Mouse (Mus musculus) naive thymus-derived CD4-positive, alpha-beta T cell, adult 2 months (primary cell): ENCODE data around the gene Npnt.

Source experiments
- DNase-seq: peaks from one replicate; pipeline ENCODE4 v3.0.0-alpha.2; 2011; ENCODE audit warnings: low read depth

The Npnt gene

DNA sequence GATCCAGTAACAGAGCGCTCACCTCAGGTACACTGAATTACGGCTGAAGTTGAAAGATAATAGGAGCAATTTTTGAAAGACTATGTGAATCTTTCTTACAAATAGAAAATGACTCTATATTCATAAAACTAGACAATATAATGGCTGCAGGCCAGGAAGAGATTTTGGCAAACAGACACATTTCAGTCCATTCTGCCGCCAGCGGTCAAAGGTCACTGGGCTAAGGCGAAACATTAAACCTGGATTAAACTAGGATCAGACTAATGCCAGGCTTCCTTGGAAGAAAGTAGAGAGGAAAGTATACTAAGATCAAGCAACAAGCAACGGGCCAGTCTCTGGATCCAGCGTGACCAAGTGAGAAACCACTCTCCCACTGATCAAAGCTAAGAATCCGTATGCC, 11.1 kb downstream of the Npnt start:
- no peak for DNase-seq

DNA sequence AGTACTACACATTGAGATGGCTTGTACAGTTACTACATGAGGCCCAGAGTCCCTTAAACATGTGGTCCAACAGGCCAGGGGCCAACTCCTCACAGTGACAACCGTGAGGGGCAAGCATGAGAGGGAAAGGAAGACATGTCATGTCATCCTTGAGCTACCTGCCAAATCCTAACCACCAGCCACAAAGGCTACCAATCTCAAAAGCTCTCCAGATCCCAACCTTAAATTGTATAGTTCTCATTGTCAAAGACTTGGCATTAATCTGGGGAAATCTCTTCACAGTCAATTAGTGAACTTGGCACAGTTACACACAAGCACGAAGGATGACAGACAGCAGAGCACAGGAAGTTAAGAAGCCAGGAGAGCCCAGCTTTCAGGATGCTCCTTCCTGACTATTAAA, 15.4 kb downstream of the Npnt start:
- DNase-seq: no peak

DNA sequence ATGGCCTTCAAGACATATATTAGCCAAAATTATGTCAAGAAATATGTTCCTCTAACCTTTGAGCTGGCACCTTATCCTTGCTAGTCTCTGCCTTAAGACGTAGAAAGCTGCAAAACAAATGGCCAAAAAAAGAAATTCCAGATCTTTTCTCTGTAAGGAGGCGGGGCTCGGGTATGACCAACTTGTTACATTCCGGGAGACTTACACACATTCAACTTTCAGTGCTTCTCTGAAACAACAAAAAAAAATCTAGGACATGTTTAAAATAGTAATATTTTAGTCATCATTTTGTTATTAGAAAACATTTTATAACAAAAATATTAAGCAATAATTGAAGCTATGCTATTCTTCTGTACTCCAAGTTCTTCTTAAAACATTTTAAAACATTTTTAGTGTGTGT, 18.6 kb downstream of the Npnt start:
- DNase-seq: no peak

- DNase-seq: no peak
Measured at GRCm38 (mm10) chr3:132929866-132930265, 20.2 kb downstream of the Npnt start.

DNA sequence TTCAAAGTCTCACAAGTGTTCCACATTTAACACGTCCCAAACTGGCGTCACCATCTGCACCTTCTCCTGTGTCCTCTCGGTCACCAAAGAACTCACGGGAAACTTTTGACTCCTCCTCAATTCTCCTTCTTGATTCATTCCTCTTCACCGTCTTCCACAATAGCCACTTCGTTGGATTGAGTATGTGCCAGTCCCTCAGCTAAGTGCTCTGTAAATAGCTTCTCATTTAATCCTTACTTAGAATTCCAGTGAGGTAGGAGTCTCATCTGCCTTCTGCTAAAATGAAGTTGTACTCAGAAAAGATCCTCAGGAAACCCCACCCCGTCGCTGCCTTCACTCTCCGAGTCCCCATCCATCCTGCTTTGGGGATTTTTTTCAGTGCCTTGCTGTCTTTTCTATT, 21.9 kb downstream of the Npnt start:
- DNase-seq: no peak

- DNase-seq: no peak
Measured at GRCm38 (mm10) chr3:132919798-132920197, 30.3 kb downstream of the Npnt start.

DNA sequence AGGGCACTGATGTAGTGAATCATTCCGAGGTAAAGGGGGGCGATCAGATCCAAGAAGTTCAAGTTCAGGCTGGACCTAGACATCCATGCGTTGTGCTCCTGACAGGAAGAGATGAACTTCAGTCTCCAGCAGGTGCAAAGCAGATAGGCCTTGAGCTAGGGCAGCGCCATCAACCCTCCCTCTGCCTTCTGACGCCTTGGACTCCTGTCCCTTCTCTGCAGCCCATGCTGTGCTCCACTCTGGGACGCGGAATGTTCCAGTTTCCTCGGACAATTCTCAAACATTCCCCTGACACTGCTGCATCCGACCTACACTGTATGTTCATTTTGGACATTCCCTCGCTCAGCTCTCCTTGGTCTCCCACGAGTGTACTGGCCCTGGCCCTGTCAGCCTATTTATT, 30.9 kb downstream of the Npnt start:
- no peak for DNase-seq

DNA sequence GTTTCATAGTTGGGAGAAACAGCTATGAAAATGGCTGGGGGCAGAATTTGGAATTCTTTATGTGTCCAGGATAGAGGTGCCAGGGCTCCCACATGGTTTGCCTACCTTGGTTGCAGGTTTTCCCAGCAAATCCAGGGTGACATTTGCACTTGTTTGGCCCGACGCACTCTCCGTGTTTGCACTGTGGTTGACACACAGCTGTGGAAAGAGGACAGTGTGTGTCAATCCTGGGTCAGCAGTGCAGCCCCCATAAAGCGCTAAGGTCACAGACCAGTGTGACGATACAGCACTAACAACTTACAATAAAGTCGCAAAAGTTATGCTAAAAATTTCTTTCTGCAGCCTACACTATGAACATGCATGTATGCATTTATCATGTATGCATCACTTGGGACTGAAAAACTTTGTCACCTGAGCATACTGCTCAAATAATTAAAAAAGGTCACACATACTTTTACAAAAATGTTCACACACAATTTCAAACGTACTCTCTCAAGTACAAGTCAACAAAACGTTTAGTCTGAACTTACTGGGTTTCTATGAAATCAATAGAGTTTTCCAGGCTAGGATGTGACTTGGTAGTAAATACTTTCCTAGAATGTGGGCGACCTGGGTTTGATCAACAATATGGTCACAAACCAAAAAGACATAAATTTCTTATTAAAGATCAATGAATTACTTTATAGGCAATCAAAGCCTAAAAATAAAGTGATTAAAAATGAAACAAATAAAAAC, 32.6 kb downstream of the Npnt start:
- DNase-seq: no peak

GRCm38 (mm10) chr3:132915661-132916060, 34.4 kb downstream of the Npnt start:
- DNase-seq: no peak

GRCm38 (mm10) chr3:132912420-132912819, 37.7 kb downstream of the Npnt start:
- no peak for DNase-seq

- no peak for DNase-seq
Measured at GRCm38 (mm10) chr3:132911716-132912115, 38.4 kb downstream of the Npnt start.

DNA sequence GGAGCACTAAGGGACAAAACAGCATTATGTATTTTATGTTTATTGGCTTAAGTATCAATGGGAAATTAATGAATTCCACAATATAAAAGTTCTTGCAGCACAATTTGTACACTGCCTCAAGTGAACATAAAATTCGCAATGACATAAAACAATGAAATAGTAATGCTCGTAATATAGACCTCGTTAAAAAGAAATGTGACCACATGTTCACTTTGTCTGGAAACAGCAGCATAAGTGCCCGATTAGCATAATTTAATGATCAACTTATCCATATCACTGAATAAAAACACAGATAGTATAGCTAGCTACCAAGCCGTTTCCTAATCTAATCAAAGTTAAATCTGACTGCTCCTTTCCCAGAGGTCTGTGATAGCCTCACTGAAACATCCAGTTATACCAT, 39.4 kb downstream of the Npnt start:
- no peak for DNase-seq

GRCm38 (mm10) chr3:132909736-132910135, 40.4 kb downstream of the Npnt start:
- no peak for DNase-seq

- no peak for DNase-seq
Measured at GRCm38 (mm10) chr3:132907506-132908203, 42.4 kb downstream of the Npnt start.

DNA sequence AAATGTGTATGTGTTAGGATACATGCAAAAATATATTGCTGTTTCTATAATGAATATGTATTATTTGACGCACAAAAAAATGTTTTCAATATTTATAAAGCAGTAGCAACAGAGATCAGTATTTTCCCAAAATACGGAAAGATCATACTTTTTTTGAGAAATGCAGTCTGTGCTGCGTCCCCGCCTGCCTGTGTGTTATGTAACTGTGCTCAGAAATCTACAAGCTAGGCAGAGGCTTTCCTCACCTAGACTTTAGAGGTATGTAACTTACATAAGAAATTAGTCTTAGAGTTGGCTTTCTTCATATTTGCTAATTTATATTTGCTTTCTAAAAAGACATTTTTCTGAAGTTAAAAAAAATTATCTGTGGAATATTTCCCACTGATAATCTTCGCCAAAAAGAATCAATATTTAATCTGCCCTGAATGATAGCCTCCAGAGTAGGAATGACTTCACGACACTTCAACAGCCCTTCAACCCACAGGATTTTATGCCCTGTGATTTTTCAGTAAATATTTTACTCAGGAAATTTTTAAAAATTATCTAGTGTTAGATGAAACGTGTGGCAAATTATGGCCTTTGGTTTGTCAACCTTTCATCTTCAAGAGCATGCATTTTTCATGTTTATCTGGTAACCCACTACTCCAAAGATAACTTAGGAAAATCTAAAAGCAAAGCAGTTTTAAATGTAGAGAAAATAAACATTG, 44.7 kb downstream of the Npnt start:
- DNase-seq: no peak

GRCm38 (mm10) chr3:132903386-132903785, 46.7 kb downstream of the Npnt start:
- DNase-seq: no peak

DNA sequence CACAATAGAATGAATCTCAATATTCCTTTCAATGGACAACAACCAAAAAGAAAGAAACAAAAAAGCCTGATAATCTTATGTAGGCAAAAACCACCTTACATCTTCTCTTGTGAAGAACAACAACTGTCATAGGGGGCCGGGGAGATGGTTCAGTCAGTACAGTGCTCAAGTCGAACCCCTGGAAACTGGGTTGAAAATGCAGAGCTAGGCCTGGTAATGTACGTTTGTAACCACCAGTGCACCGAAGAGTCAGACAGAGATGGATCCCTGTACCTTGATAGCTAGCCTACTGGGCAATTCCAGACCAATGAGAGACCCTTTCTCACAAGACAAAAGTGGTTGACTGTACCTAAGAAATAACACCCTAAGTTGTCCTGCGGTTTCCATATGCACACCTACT, 47.2 kb downstream of the Npnt start:
- DNase-seq: no peak

DNA sequence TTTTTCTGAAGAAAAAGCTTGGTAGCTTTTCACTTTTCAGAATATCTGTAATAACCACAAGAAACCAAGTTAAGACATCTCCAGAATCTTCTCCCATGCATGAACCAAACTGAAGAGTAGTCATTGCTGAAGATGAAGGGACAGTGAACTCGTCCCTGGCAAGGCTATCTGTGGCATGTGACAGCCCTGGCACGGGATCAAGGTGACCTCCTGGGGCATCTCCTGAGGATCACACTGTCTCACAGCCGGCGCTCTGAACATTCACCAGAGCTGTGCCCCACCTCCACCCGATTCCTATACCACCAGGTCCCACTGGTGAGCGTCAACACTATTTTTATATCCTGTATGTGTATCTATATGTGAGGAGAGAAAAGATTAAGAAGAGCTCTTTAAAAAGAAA, 47.9 kb downstream of the Npnt start:
- DNase-seq: no peak

DNA sequence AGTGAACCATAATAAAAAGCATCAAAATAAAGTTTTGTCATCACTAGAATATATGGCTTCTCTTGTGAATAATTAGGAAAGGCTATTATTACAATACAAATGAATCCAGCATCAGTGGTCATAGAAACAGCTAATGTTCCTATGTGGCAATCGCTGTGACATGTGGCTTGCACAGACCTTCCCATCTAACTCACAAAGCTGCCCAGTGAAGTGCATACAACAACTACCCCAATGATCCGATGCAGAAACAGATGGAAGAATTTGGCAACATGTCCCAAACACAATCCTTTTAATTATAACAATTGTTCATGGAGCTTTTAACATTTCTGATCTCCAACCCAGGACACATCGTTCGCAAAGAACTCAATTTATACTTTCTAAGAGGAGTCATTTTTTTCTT, 52.2 kb downstream of the Npnt start:
- DNase-seq: no peak

- DNase-seq: no peak
Measured at GRCm38 (mm10) chr3:132897390-132897789, 52.7 kb downstream of the Npnt start.

DNA sequence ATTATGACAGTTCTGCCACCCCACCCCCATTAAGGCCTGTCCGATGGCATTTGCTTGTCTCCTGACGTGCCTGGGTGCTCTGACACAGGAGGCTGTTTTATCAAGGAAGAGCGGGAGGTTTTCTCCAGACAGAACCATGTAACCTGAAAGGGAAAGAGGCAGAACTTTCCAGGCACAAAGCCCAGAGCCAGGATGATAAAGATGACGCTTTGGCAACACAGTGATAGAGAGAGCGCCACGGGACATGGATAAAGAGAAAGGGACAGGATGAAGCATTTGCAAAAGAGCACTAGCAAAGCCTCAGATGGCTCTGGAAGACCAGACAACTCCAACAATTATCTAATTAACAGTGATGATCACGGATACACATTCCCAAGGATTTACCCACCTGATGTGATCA, 56.0 kb downstream of the Npnt start:
- DNase-seq: no peak

DNA sequence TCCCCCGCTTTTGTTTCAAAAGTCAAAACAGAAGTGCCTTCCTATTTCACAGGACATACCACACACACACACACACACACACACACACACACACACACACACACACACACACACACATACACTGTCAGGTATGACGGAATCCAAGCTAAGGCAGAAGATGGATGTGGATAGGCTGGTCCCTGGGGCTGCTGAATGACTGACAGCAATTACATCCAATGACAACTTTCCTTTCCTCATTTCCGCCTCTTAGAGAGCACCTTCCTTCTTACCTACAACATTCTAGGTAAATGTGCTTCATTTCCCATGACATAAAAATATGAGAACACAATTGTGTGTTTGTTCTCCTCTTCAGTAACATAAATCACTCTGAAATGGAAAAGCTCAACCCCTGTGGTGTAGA, 56.4 kb downstream of the Npnt start:
- DNase-seq: no peak

DNA sequence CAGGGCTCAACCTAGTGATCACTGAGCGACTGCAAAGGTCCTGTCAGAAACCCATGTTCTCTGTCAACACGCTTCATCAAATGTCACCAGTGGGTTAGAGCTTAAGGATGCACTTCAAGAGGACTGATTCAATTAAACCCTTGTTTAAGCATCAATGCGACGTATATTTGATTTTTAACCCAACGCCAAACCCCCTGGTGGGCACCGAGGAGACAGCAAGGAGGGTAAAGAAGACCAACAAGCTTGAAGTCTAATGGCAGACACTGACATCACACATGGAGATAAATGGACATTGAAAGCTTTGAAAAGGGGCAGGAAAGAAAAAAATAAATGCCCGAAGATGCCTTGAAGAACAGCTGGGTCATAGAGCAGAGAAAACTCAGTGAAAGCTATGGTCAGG, 57.0 kb downstream of the Npnt start:
- DNase-seq: no peak
